Mouse (Mus musculus) frontal cortex, postnatal 10 days (tissue): ENCODE measurements around the gene Serpinb8.

ENCODE experiments used
- DNase-seq, 2 experiments: peaks; one replicate each; pipeline ENCODE4 v3.0.0; 2022; ENCODE audit warnings: low spot score in 2 of 2, mixed read lengths in 1 of 2

Serpinb8 gene

GRCm38 (mm10) chr1:107645086-107645485, 55.3 kb downstream of the Serpinb8 start:
- peak; percentile 21 to 49 for DNase-seq

- no peak for DNase-seq
These were observed 67.9 kb downstream of the Serpinb8 start for GRCm38 (mm10) chr1:107657689-107658088.
